Mouse (Mus musculus) R1 (cell line): ENCODE measurements around the gene Tdp1.
A peak's percentile ranks its signal among the peaks of the same experiment; 100 is the strongest.

Source experiments
- DNase-seq: peaks from one replicate; pipeline ENCODE4 v3.0.0-alpha.2; 2018; ENCODE audit warnings: low read depth, low spot score

The Tdp1 gene

DNA sequence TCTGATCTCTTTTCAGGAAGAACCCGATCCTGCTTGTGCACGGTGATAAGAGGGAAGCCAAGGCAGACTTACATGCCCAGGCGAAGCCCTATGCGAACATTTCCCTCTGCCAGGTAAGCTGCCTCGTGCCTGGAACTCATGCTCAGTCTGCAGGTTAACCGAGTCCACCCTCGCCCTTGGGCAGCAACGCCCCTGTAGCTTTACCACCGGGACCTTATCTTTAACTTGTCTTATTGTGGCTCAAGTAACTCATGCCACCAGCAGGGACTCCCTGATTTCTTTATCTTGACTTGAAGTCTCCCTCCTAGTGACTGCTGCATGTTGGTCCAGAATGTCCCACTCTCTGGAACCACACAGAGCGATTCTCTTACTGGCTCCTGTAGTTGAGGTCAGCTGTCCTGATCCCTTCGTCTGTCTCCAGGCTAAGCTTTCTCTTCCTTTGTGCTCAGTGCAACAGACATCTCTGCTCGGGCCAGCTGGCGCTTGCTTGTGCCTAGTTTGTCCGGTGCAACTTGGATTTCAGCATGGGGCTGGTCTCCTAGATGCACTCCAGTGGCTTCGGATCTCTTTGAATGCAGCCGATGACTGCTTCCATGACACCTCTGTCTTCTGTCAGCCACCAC, 14.0 kb downstream of the Tdp1 start:
- no peak for DNase-seq

- DNase-seq: no peak
These were observed 15.7 kb downstream of the Tdp1 start for GRCm38 (mm10) chr12:99899991-99900390.

- DNase-seq: no peak
These were observed 17.9 kb downstream of the Tdp1 start for GRCm38 (mm10) chr12:99901973-99902866.

GRCm38 (mm10) chr12:99902867-99903370, 18.6 kb downstream of the Tdp1 start:
- no peak for DNase-seq

- no peak for DNase-seq
These were observed 20.2 kb downstream of the Tdp1 start for GRCm38 (mm10) chr12:99904537-99904936.

- DNase-seq: no peak
These were observed 27.1 kb downstream of the Tdp1 start for GRCm38 (mm10) chr12:99911466-99911865.

GRCm38 (mm10) chr12:99917800-99918427, 33.6 kb downstream of the Tdp1 start:
- DNase-seq: no peak

- DNase-seq: no peak
These were observed 35.3 kb downstream of the Tdp1 start for GRCm38 (mm10) chr12:99919636-99920035.

DNA sequence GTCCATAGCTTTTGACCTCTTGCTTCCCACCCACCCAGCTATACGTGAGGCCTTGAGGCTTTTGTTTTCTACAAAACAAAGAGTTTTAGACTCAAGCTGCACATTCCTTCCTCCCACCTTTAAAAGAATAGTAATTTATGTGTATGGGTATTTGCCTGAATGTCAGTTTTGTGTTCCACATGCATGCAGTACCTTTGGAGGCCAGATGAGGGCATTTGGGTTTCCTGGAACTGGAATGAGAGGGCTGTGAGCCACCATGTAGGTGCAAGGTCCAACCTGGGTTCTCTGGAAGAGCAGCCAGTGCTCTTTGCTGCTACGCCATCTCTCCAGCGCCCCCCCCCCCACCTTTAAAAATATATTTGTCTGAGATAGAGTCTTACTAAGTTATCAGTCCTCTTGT, 36.7 kb downstream of the Tdp1 start:
- DNase-seq: peak; percentile 68

DNA sequence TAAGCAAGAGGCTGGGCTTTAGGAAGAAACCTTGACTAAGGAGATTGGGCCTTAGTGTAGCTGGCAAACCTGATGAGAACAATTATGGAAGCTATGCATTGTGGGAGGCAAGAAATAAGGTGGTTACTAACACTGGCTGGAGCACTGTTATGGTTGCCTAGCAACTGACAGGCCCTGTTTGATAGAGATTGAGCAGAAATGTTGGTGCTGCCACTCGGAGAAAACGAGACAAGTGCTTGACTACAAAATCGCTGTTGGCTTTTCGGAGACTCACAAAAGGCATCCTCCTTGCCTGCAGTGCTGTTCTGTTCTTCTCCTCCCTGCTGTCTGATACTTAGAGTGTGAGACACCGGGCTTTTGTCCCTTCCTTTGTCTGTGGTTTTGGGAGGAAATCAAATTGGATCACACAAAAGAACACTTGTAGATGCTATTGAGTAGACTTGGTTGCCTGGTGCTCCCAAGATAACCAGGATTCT, 38.9 kb downstream of the Tdp1 start:
- peak; percentile 74 for DNase-seq

- no peak for DNase-seq
These were observed 39.4 kb downstream of the Tdp1 start for GRCm38 (mm10) chr12:99923703-99924102.

GRCm38 (mm10) chr12:99928311-99928710, 44.0 kb downstream of the Tdp1 start:
- no peak for DNase-seq

DNA sequence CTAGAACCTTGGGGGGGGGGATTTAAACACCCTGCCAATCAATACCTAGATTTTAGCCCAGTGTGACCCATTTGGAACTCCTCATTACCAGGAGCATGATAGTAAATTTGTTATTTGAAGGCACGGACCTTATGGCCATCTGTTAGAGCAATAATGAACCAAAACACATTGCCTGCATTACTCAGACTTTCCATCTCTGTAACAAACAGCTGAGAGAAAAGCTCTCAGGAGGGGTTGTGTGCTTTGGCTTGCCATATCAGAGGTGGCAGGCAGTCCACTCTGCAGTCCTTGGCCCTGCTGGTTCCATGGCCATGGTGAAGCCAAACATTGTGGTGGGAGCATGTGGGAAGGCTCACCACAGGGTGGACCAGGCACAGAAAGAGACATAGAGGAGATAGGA, 44.8 kb downstream of the Tdp1 start:
- DNase-seq: no peak

- no peak for DNase-seq
These were observed 47.9 kb downstream of the Tdp1 start for GRCm38 (mm10) chr12:99932245-99932644.

GRCm38 (mm10) chr12:99933630-99934029, 49.3 kb downstream of the Tdp1 start:
- no peak for DNase-seq

GRCm38 (mm10) chr12:99935403-99935802, 51.1 kb downstream of the Tdp1 start:
- no peak for DNase-seq

DNA sequence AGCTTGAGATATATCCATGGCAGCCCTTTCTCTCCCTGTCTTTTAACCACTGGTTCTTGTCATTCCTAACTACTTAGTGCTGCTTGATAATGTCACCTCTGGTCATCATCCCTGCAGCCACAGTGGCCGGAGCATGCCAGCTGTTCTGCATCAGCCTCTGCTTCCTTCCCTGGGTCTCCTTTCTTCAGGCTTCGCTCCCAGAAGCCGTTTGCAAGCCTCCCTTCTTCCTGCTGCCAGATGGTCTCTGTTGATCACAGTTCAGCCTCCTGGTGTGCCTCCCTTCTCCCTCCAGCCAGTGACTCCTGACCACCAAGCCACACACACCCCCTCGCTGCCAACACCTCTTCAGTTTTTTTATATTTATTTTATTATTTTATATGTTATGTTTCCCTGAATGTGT, 54.2 kb downstream of the Tdp1 start:
- no peak for DNase-seq

- no peak for DNase-seq
These were observed 54.9 kb downstream of the Tdp1 start for GRCm38 (mm10) chr12:99939179-99939578.

- DNase-seq: no peak
These were observed 56.4 kb downstream of the Tdp1 start for GRCm38 (mm10) chr12:99940704-99941103.

- DNase-seq: no peak
These were observed 58.1 kb downstream of the Tdp1 start for GRCm38 (mm10) chr12:99942441-99942840.

GRCm38 (mm10) chr12:99952928-99953327, 68.6 kb downstream of the Tdp1 start:
- DNase-seq: peak; percentile 49

DNA sequence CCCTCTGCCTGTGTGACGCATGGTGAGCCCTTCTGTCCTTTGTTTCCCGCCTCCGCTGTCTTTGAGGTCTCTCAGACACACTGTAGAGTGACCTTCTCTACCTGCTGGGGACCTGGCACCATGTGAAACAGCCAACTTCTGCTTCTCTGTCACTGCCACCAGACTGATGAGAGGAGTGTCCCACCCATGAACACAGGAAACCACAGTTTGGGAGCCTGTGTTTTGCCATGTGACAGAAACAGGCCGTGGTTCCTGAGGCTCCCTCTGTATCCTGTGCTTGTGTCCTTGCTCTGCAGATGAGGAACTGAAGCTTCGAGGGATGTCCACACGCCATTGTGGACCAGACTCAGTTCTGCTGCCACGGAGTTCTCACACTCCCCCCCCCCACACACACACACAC, 72.1 kb downstream of the Tdp1 start:
- no peak for DNase-seq
